Mouse (Mus musculus) spleen, adult 2 months (tissue): ENCODE data around the gene Ppat.

Experiments used
- CTCF ChIP-seq: fragments of 200-500 bp; IDR thresholded peaks from 2 replicates; pipeline ENCODE4 v1.5.1; 2011; ENCODE audit warnings: mild to moderate bottlenecking, inconsistent platforms; ENCODE audit not compliant: insufficient read depth, insufficient read length, insufficient replicate concordance; ENCODE audit errors: extremely low read depth
- POLR2A ChIP-seq: fragments of 200-500 bp; IDR thresholded peaks from 2 replicates; pipeline ENCODE4 v1.6.1; 2011; ENCODE audit warnings: low read depth, low read length, inconsistent platforms

- TF ChIP-seq POLR2A (no peak), CTCF (no peak)
These were observed 46.5 kb downstream of the Ppat start for GRCm38 (mm10) chr5:76904713-76905404.
